Mouse (Mus musculus) embryo, embryonic 11 days (tissue): ENCODE results near the gene Josd1.
"Not testable (repeated sequence)": the region's sequence is repeated elsewhere in the genome, so short reads cannot be mapped to it uniquely, and the experiment has no call there.

Source experiments
- DNase-seq: peaks from one replicate; pipeline ENCODE4 v3.0.0-alpha.2; 2015

The Josd1 gene

DNA sequence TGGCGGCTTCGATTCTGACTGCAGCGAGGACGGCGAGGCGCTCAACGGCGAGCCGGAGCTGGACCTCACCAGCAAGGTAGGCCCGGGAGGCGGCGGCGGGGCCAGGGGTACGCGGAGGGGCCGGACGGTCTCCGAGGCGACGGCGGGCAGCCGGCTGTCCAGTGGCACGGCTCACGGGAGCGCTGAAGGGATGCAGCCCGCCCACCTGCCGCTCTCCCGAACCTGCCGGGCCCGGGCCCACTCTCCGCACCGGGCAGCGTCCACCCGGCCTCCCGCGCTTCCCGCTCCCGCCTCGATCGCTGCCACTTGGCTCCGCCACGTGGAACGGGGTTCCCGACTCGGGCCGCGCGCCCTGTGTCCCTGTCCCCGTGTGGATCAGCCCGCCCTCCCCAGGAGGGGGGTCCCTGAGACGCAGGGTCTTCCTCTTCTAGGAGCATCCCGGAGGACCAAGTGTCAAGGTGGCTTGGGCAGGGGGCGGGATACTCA is 3.3 kb upstream of the Josd1 start:
- DNase-seq: peak; percentile 58

- DNase-seq: peak; percentile 99
Measured at GRCm38 (mm10) chr15:79690426-79691022, 2.8 kb upstream of the Josd1 start, which contains the start of gene Gtpbp1. TSS of gene Gtpbp1 (plus strand) at chr15:79690845.

GRCm38 (mm10) chr15:79689662-79690425 is 2.1 kb upstream of the Josd1 start:
- DNase-seq: no peak

DNA sequence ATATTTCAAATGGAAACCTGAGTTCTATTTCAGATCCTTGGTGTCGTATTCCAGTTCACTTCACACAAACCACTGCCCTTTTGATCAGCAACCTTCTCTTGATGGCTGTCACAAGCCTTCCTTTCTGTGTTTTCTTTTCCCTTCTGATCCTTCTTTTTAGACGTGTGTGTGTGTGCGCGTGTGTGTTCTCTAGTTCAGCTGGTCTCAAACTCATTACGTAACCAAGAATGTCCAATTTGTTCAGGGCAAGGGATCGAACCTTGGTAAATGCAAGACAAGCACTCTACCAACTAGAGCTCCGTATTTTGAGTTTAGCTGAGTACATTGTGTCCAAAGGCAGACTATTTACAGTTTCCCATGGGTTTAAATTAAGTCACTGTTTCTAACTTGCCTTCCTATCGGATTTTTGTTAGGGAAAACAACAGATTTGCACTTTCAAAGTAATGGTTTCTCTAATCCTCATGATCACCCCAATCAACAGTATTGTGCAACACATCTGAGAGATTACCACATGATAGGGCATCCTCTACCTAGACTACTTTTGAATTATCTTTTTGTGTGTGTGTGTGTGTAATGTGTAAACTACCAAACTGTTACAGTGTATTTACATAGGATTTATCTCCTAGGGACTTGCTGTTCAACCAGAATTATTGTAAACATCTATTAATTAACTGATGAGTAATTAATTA is 693 bp upstream of the Josd1 start:
- DNase-seq: no peak

DNA sequence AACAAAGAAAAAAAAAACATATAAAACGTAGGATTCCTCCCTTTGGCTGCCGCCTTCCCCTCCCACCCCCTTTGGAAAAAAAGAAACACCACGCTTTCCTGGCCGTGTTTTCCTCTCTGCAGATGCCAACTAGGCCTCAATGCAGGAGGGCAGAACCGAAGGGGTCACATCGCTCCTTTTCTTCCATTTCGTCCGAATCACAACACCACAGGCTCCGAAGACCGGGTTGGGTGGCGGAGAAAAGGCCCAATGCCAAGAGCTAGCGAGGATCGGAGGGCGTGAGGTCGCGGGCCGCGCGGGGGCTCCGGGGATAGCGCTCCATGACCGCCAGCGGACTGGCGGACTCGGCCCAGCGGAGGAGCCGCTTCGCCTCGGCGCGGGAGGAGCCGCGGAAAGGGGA is 544 bp downstream of the Josd1 start:
- DNase-seq: no peak

- no peak for DNase-seq
Measured at GRCm38 (mm10) chr15:79686046-79686869, 1.5 kb downstream of the Josd1 start.

- no peak for DNase-seq
Measured at GRCm38 (mm10) chr15:79685141-79685641, 2.5 kb downstream of the Josd1 start.

DNA sequence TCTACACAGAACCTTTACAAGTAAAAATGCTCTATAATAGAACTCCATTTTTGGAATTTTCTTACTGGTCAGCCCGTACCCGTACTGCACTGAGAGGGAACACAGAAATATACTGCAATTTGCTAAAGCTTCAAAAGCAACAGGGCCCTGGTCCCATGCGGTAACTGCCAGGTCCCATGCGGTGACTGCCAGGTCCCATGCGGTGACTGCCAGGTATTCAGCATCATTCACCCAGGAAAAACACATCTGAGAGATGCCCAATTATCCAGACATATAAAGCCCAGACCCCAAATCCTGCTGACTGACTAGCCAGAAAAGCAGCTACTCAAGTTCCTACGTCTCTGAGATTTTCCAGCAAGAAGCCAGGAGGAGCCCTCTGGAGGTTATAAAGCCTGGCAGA is 3.1 kb downstream of the Josd1 start:
- no peak for DNase-seq

DNA sequence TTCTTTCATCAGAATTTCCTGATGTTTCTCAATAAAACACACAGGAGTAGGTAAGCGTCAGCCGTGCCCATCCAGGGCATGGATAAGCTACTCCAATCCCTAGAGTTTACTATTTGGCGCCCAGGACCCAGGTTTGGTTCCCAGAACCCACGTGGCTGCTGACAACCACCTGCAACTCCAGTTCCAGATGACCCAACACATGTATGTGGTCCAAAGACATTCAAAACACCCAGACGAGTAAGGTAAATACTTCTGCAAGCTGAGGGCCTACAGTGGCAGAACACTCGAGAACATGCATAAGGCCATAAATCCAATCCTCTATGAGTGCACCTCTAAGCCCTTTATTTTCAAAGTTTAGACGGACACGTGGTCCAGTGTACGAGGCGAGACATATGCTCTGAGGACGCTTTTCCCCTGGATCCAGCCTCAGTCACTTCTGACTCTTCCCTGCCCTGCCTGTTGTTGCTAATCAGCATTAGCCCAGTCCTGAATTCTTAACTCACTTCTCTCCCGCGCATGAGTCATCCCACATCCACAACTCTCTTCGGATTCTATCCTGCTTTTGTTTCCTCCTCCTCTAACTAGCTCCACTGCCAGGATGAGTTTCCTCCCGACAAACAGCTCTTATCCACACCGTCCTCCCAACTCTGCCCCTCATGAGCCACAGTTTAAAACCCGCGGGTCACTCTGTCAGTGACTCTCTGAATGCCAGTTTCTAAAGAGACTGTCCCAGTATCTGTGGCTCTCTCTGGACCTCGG is 3.8 kb downstream of the Josd1 start:
- DNase-seq: no peak

GRCm38 (mm10) chr15:79683146-79683545 is 4.6 kb downstream of the Josd1 start:
- no peak for DNase-seq

GRCm38 (mm10) chr15:79681973-79682372 is 5.7 kb downstream of the Josd1 start:
- DNase-seq: no peak

DNA sequence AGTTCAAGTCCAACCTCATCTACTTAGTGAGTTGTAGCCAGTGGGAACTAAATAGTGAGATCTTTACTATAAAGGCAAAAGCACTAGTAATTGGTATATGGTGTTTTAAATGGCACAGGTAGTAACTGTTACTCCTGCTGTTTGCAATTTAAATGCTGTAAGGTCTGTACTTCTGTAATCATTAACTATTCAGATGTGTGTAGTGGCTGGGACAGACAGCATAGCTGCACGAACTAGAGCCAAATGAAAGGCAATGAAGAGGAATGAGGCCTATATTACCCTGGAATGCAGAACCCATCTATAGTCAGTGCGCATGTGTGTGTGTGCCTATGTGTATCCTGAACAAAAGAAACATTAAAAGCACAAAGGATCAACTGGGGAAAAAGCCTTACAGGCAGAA is 9.8 kb downstream of the Josd1 start:
- no peak for DNase-seq

- not testable (repeated sequence) for DNase-seq
Measured at GRCm38 (mm10) chr15:79671828-79672348, 15.8 kb downstream of the Josd1 start.

- no peak for DNase-seq
Measured at GRCm38 (mm10) chr15:79670972-79671299, 16.8 kb downstream of the Josd1 start.

GRCm38 (mm10) chr15:79670249-79670971 is 17.3 kb downstream of the Josd1 start, which contains the start of gene Tomm22:
TSS of gene Tomm22 (plus strand) at chr15:79670861.
- DNase-seq: peak; percentile 97

- DNase-seq: no peak
Measured at GRCm38 (mm10) chr15:79669195-79669594, 18.5 kb downstream of the Josd1 start.

- no peak for DNase-seq
Measured at GRCm38 (mm10) chr15:79664666-79665065, 23.1 kb downstream of the Josd1 start.

DNA sequence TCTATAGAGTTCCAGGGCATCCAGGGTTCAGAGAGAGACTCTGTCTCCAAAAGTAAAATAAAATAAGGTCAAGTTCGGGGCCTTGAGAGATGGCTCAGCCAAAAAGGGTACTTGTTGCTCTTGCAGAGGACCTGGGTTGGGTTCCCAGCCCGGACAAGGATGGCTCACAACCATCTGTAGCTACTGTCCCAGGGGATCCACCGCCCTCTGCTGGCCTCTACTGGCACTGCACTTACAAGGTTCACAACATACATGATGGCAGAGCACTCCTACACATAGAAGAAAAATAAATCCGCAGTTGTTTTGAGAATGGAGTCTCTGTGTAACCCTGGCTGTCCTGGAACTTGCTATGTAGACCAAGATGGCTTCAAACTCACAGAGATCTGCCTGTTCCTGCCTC is 25.9 kb downstream of the Josd1 start:
- DNase-seq: no peak

DNA sequence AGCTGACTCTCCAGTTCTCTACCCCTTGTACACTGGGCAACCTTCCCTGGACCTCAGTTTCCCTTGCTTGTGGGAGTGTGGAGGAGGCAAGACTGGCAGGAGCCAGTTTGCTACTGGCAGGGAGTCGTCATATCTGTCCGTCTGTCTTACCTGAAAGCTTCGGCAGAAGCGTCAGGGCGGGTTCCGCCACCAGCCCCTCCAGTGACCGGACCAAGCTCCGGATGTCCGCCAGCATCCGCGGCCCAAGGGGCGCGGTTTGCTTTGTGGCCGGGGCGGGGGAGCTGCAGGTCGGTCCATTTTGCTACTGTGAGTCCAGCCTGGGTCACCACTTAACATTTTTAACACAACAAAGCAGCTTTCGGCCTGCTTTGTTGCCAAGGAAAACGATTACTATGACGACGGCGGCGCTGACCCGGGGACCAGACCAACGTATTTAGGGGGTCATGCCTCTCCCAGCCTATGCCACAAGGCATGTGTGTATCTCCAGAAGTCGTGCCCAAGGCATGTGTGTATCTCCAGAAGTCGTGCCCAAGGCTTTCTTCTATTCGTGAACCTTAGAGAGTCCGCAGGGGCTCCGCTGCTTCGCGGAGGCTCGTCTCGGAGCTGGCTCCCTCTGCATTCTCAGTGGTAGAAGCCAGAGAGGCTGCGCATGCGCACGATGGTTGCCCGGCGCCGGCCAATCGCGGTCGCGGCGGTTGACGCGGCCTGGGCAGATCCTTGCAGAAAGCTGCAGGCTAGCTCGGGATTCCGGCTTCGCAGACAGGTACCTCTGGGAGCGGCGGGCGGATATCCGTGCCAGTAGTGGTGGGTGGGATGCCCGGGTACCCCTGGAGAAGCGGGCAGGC is 29.0 kb downstream of the Josd1 start, which contains the start of the genes Fam227a and Cby1:
TSS of gene Fam227a (minus strand) at position 426 of the 845 bp plus-strand sequence.
TSS of gene Cby1 (plus strand) at position 669 of the 845 bp plus-strand sequence.
- DNase-seq: peak; percentile 95
